Mouse (Mus musculus): Measurements from ENCODE around the gene Nr1h3. TPM values are rescaled to one million over a fixed set of nuclear protein-coding genes. Genes with fewer than 3 reads are reported as not detected.
"Not testable (repeated sequence)": the region's sequence is repeated elsewhere in the genome, so short reads cannot be mapped to it uniquely, and the experiment has no call there.

Gene Nr1h3
- 2.6 and 3.1 TPM in 2 replicates for polyA plus RNA-seq (2015; fragmentation: Nextera tagmentation; extraction: Ambion mirVana)

GRCm38 (mm10) chr2:91202222-91202971 lies at the start of gene Nr1h3, which contains the start of gene Acp2:
Nr1h3 (minus strand) TSS chr2:91202834.
Acp2 (plus strand) TSS chr2:91202885.
- peak; percentile 98 for ATAC-seq
- 2% methylated on average over 28 of the region's 28 CpGs for WGBS

GRCm38 (mm10) chr2:91252001-91252400 lies 49.4 kb upstream of the Nr1h3 start:
- no peak for ATAC-seq
- Histone ChIP-seq H3K4me2 (ENCODE audit: low read length) (no peak overlapping the region), H3K9ac (ENCODE audit: low read depth, low read length) (no peak overlapping the region), H3K4me1 (ENCODE audit: control insufficient read depth, insufficient read depth, low read depth, low read length) (peaks cover 15% of the 10 kb centered on the region), H3K27me3 (replicated peaks; ENCODE audit: control insufficient read depth, insufficient read depth, low read length) (peaks cover 4% of the 10 kb centered on the region; the same call in 1 of the 2 replicates), H3K36me3 (ENCODE audit: control insufficient read depth, insufficient read depth, low read length) (no peaks in the 10 kb centered on the region), H3K9me3 (ENCODE audit: control insufficient read depth, low read length) (no peaks in the 10 kb centered on the region), H3K27ac (ENCODE audit: low read depth, low read length) (no peak overlapping the region), H3K4me3 (ENCODE audit: low read length) (no peak overlapping the region)
- 76% methylated on average over 4 of the region's 4 CpGs for WGBS

More at GRCm38 (mm10) chr2:91202222-91202971, at the start of gene Nr1h3, which contains the start of gene Acp2:
- peaks cover 17% of the 10 kb centered on the region for H3K4me1 ChIP-seq (ENCODE audit: control insufficient read depth, insufficient read depth, low read depth, low read length)
- H3K4me2 ChIP-seq (ENCODE audit: low read length) = peak within 1 kb of the TSS; percentile 76
- no peaks in the 10 kb centered on the region for H3K27me3 ChIP-seq (replicated peaks; ENCODE audit: control insufficient read depth, insufficient read depth, low read length)
- peak within 1 kb of the TSS; percentile 79 for H3K4me3 ChIP-seq (ENCODE audit: low read length)
- no peaks in the 10 kb centered on the region for H3K9me3 ChIP-seq (ENCODE audit: control insufficient read depth, low read length)
- H3K36me3 ChIP-seq (ENCODE audit: control insufficient read depth, insufficient read depth, low read length) = peaks cover 9% of the 10 kb centered on the region
- peak within 1 kb of the TSS; percentile 87 for H3K27ac ChIP-seq (ENCODE audit: low read depth, low read length)
- H3K9ac ChIP-seq (ENCODE audit: low read depth, low read length) = peak within 1 kb of the TSS; percentile 90

- no peaks in the 10 kb centered on the region for H3K36me3 ChIP-seq (ENCODE audit: control insufficient read depth, insufficient read depth, low read length)
- H3K4me2 ChIP-seq (ENCODE audit: low read length) = no peak overlapping the region
- H3K27me3 ChIP-seq (replicated peaks; ENCODE audit: control insufficient read depth, insufficient read depth, low read length) = no peaks in the 10 kb centered on the region
- no peaks in the 10 kb centered on the region for H3K9me3 ChIP-seq (ENCODE audit: control insufficient read depth, low read length)
- H3K27ac ChIP-seq (ENCODE audit: low read depth, low read length) = no peak overlapping the region
- ATAC-seq = no peak
- H3K4me1 ChIP-seq (ENCODE audit: control insufficient read depth, insufficient read depth, low read depth, low read length) = no peaks in the 10 kb centered on the region
- WGBS = 89% methylated on average over 4 of the region's 4 CpGs
- no peak overlapping the region for H3K4me3 ChIP-seq (ENCODE audit: low read length)
- H3K9ac ChIP-seq (ENCODE audit: low read depth, low read length) = no peak overlapping the region
These were observed 45.7 kb upstream of the Nr1h3 start for GRCm38 (mm10) chr2:91248366-91248765.

GRCm38 (mm10) chr2:91244557-91245228 lies 42.1 kb upstream of the Nr1h3 start:
- H3K4me3 ChIP-seq (ENCODE audit: low read length) = no peak overlapping the region
- H3K27me3 ChIP-seq (replicated peaks; ENCODE audit: control insufficient read depth, insufficient read depth, low read length) = no peaks in the 10 kb centered on the region
- H3K9ac ChIP-seq (ENCODE audit: low read depth, low read length) = no peak overlapping the region
- H3K4me1 ChIP-seq (ENCODE audit: control insufficient read depth, insufficient read depth, low read depth, low read length) = no peaks in the 10 kb centered on the region
- 86% methylated on average over 5 of the region's 5 CpGs for WGBS
- H3K4me2 ChIP-seq (ENCODE audit: low read length) = no peak overlapping the region
- H3K27ac ChIP-seq (ENCODE audit: low read depth, low read length) = no peak overlapping the region
- no peaks in the 10 kb centered on the region for H3K36me3 ChIP-seq (ENCODE audit: control insufficient read depth, insufficient read depth, low read length)
- H3K9me3 ChIP-seq (ENCODE audit: control insufficient read depth, low read length) = no peaks in the 10 kb centered on the region
- no peak for ATAC-seq

GRCm38 (mm10) chr2:91243416-91243815 lies 40.8 kb upstream of the Nr1h3 start:
- WGBS = 47% methylated on average over 3 of the region's 3 CpGs
- H3K4me1 ChIP-seq (ENCODE audit: control insufficient read depth, insufficient read depth, low read depth, low read length) = no peaks in the 10 kb centered on the region
- no peak overlapping the region for H3K9ac ChIP-seq (ENCODE audit: low read depth, low read length)
- no peak overlapping the region for H3K4me2 ChIP-seq (ENCODE audit: low read length)
- H3K27ac ChIP-seq (ENCODE audit: low read depth, low read length) = no peak overlapping the region
- no peak overlapping the region for H3K4me3 ChIP-seq (ENCODE audit: low read length)
- no peaks in the 10 kb centered on the region for H3K36me3 ChIP-seq (ENCODE audit: control insufficient read depth, insufficient read depth, low read length)
- H3K9me3 ChIP-seq (ENCODE audit: control insufficient read depth, low read length) = no peaks in the 10 kb centered on the region
- peak; percentile 31; the same call in 1 of the 2 replicates for ATAC-seq
- H3K27me3 ChIP-seq (replicated peaks; ENCODE audit: control insufficient read depth, insufficient read depth, low read length) = no peaks in the 10 kb centered on the region

GRCm38 (mm10) chr2:91242547-91242946 lies 39.9 kb upstream of the Nr1h3 start:
- Histone ChIP-seq H3K4me1 (ENCODE audit: control insufficient read depth, insufficient read depth, low read depth, low read length) (no peaks in the 10 kb centered on the region), H3K4me3 (ENCODE audit: low read length) (no peak overlapping the region), H3K36me3 (ENCODE audit: control insufficient read depth, insufficient read depth, low read length) (no peaks in the 10 kb centered on the region), H3K27ac (ENCODE audit: low read depth, low read length) (no peak overlapping the region), H3K9me3 (ENCODE audit: control insufficient read depth, low read length) (no peaks in the 10 kb centered on the region), H3K4me2 (ENCODE audit: low read length) (no peak overlapping the region), H3K9ac (ENCODE audit: low read depth, low read length) (no peak overlapping the region), H3K27me3 (replicated peaks; ENCODE audit: control insufficient read depth, insufficient read depth, low read length) (no peaks in the 10 kb centered on the region)
- 77% methylated on average over 5 of the region's 5 CpGs for WGBS
- no peak for ATAC-seq

- H3K4me1 ChIP-seq (ENCODE audit: control insufficient read depth, insufficient read depth, low read depth, low read length); H3K27me3 ChIP-seq (replicated peaks; ENCODE audit: control insufficient read depth, insufficient read depth, low read length); H3K9ac ChIP-seq (ENCODE audit: low read depth, low read length); H3K9me3 ChIP-seq (ENCODE audit: control insufficient read depth, low read length); H3K36me3 ChIP-seq (ENCODE audit: control insufficient read depth, insufficient read depth, low read length): not testable (repeated sequence)
- Histone ChIP-seq H3K4me2 (ENCODE audit: low read length) (peak overlapping the region; percentile 72), H3K4me3 (ENCODE audit: low read length) (peak overlapping the region; percentile 73), H3K27ac (ENCODE audit: low read depth, low read length) (peak overlapping the region; percentile 84)
- WGBS = 26% methylated on average over 4 of the region's 4 CpGs
- peak; percentile 69 for ATAC-seq
These were observed 35.0 kb upstream of the Nr1h3 start for GRCm38 (mm10) chr2:91237511-91238080.

GRCm38 (mm10) chr2:91236601-91237510 lies 34.2 kb upstream of the Nr1h3 start, which contains the start of gene Ddb2:
Ddb2 (minus strand) TSS chr2:91236982.
- peaks cover 4% of the 10 kb centered on the region for H3K4me1 ChIP-seq (ENCODE audit: control insufficient read depth, insufficient read depth, low read depth, low read length)
- peak within 1 kb of the TSS; percentile 73 for H3K4me3 ChIP-seq (ENCODE audit: low read length)
- H3K4me2 ChIP-seq (ENCODE audit: low read length) = peak within 1 kb of the TSS; percentile 72
- H3K27ac ChIP-seq (ENCODE audit: low read depth, low read length) = peak within 1 kb of the TSS; percentile 84
- peak within 1 kb of the TSS; percentile 73 for H3K9ac ChIP-seq (ENCODE audit: low read depth, low read length)
- H3K9me3 ChIP-seq (ENCODE audit: control insufficient read depth, low read length) = no peaks in the 10 kb centered on the region
- WGBS = under 1% methylated on average over 48 of the region's 48 CpGs
- H3K27me3 ChIP-seq (replicated peaks; ENCODE audit: control insufficient read depth, insufficient read depth, low read length) = no peaks in the 10 kb centered on the region
- ATAC-seq = peak; percentile 99
- H3K36me3 ChIP-seq (ENCODE audit: control insufficient read depth, insufficient read depth, low read length) = no peaks in the 10 kb centered on the region

Measured in hindbrain, embryonic 16.5 days (tissue).